Mouse (Mus musculus) myocyte (in vitro differentiated cells): ENCODE results near the gene Ap5s1.
A peak's percentile ranks its signal among the peaks of the same experiment; 100 is the strongest.

ENCODE experiments used
- CEBPB ChIP-seq: IDR thresholded peaks from 2 replicates; pipeline ENCODE4 v1.6.1; 2011; ENCODE audit warnings: mild to moderate bottlenecking, moderate library complexity; ENCODE audit not compliant: poor library complexity, insufficient read depth, severe bottlenecking
- E2F4 ChIP-seq: IDR thresholded peaks from one replicate; pipeline ENCODE4 v1.6.1; 2011; ENCODE audit warnings: mild to moderate bottlenecking, control low read depth, moderate library complexity; ENCODE audit not compliant: insufficient read depth
- MAX ChIP-seq: IDR thresholded peaks from one replicate; pipeline ENCODE4 v1.6.1; 2011; ENCODE audit warnings: low read depth, mild to moderate bottlenecking, control low read depth
- MYOG ChIP-seq, 3 experiments: IDR thresholded peaks; one replicate each; pipeline ENCODE4 v1.6.1; 2011; ENCODE audit warnings: control low read depth in 2 of 3, low read depth in 2 of 3, mild to moderate bottlenecking in 2 of 3; ENCODE audit not compliant: insufficient read length in 2 of 3, control insufficient read depth in 1 of 3, insufficient read depth in 1 of 3
- POLR2A ChIP-seq: IDR thresholded peaks from one replicate; pipeline ENCODE4 v1.6.1; 2011; ENCODE audit warnings: low read depth, mild to moderate bottlenecking, control low read depth, moderate library complexity; ENCODE audit not compliant: insufficient read length
- POLR2AphosphoS2 ChIP-seq: IDR thresholded peaks from one replicate; pipeline ENCODE4 v1.6.1; 2011; ENCODE audit warnings: low read depth, control low read depth; ENCODE audit not compliant: insufficient read length
- SRF ChIP-seq: IDR thresholded peaks from one replicate; pipeline ENCODE4 v1.6.1; 2011; ENCODE audit warnings: low read depth; ENCODE audit not compliant: control insufficient read depth, insufficient read length
- TCF12 ChIP-seq: IDR thresholded peaks from one replicate; pipeline ENCODE4 v1.6.1; 2011; ENCODE audit warnings: mild to moderate bottlenecking, control low read depth; ENCODE audit not compliant: poor library complexity, insufficient read depth, severe bottlenecking
- TCF3 ChIP-seq: IDR thresholded peaks from one replicate; pipeline ENCODE4 v1.6.1; 2011; ENCODE audit warnings: low read depth, control low read depth; ENCODE audit not compliant: insufficient read length
- USF1 ChIP-seq: IDR thresholded peaks from one replicate; pipeline ENCODE4 v1.6.1; 2011; ENCODE audit warnings: low read depth, mild to moderate bottlenecking, control low read depth, moderate library complexity

GRCm38 (mm10) chr2:131177932-131178331 is 28.9 kb upstream of the Ap5s1 start:
- TF ChIP-seq MAX (no peak), POLR2A (no peak), SRF (no peak), TCF12 (no peak), MYOG (IDR thresholded peaks at IDR 0.05; ENCODE audit: control insufficient read depth in 1 of 3, insufficient read depth in 1 of 3, insufficient read length in 2 of 3, low read depth in 2 of 3) (no peak), E2F4 (no peak), USF1 (peak; percentile 5), CEBPB (no peak), POLR2AphosphoS2 (peak; percentile 47), TCF3 (no peak)
